Mouse (Mus musculus): ENCODE measurements at regions not wholly inside any gene's neighbourhood (a gene's known extent, or its start where the extent isn't known, plus 50 kb on each side); places are given as distances from the start of the nearest gene placed in this dataset.

DNA sequence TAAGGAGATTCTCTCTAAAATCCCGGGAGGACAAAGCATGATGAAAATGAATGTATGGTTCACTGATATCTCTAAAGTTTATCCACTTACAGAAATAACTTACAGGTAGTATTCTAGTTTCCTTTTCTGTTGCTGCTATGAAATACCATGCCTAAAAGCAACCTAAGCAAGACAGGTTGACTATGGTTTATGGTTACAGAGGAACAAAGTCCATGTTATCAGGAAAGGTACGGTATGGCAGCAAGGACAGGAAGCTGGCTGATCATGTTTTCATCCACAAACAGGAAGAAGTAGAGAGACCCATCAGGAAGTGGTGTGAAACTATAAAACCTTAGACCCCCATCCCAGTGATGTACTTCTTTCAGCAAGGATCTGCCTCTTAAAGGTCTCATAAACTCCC, 466.4 kb upstream of the Pbx1 start:
- DNase-seq (ENCODE audit: inconsistent ontology term), result no peak

DNA sequence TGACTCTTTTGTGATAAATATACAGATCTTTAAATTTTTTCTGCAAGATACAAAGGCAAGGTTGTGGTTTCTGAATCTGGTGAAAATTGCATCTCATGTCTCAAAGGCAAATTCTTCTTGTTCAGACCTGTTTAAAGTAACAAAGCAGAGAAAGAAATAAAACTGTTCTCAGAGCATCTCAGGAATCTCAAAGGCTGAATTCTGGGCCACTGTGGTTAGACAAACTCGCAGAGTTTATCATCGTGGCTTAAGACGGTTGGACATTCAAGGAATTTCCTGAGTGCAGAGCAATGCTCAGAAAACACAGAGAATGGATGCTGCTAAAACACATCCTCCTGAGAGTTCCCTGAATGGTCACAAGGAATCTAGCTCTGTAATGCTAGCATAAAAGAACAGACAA, 429.5 kb upstream of the Pbx1 start:
- peak; percentile 51 for DNase-seq (ENCODE audit: inconsistent ontology term)

DNA sequence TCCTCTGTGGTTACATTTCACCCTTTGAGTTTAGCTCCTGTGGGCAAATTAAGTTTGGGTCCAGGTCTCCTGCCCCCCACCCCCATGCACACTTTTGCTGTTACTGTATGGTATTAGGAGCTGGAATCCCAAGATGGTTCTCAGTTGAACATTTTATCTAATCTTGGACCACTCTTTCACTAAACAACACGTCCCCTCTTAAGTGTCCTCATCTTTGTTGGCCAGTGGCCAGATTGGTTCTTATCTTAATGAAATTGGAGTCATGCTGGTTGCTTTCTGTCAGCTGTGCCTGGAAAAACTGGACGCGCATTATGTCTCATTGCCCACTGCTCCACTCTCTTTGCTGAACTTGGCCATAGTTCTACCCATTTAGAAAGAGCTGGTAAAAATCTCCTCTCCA, 391.1 kb upstream of the Pbx1 start:
- no peak for DNase-seq (ENCODE audit: inconsistent ontology term)

DNA sequence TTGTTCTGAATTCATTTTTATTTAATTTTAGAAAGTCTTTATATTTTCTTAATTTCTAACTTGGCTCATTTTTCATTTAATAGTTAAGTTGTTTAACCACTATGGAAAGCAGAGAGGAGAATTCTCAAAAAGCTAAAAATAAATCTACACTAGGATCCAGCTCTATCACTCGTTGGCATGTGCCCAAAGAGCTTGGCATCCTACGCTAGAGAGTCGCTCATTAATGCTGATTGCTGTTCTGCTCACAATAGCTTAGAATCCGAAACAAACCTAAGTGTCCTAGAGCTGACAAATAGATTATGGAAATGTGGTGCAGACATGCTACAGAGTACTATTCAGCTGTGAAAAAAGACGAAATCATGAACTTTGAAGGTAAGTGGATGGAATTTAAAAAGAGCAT, 386.3 kb upstream of the Pbx1 start:
- DNase-seq (ENCODE audit: inconsistent ontology term), result peak; percentile 63

DNA sequence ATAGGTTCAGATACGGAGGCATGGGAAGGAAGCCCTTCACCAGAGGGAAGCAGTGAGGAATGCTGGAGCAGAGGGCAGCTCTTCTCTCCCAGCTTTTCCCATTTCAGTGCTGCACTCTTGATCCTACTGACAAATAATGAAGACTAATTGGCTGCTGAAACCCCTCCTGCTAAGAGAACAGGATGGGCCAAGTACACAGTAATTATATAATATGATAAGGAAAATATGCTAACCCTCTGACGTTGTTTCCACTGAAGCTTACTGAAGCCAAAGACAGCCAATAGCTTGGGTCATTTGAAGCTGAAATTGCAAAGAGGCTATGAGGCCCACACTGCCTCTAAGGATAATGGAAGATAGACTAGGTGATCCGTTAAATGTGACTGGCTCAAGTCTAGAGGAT, 375.0 kb upstream of the Pbx1 start:
- DNase-seq (ENCODE audit: inconsistent ontology term), result peak; percentile 10

DNA sequence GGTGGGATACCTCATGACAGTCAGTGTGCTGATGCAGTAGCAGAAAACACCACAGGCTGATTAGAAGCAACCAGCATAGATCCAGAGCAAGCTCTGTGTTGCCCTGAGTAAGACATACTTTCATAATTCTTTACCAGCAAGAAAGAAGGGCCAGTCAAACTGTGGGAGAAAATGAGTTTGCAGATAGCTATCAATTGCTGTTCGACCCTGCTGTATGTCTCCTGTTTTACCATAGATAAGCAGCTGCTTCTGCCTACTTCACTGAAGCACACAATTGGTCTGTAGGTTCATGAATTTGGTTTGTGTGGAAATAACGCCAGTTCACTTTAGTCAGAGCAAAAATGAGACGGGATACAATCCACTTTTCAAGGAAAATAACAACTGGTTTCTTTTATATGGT, 373.4 kb upstream of the Pbx1 start:
- no peak for DNase-seq (ENCODE audit: inconsistent ontology term)

DNA sequence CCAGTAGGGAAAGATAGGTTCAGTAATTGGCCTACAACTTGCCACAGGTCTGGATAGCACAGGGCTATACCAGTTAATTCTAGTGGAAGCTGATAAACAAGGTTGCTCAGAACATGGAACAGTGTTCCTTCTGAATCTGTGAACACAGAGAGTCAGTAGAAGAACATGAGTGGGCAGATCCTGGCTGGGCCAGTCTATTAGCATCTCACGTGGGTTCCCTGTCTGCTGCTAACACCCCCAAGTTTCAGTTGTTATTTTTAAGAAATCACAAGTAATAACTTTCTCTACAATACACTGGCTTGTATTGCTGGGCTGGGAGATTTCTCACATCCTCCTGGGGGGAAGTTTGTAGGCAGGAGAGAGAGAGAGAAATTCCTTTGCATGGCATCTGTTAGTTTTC, 369.0 kb upstream of the Pbx1 start:
- no peak for DNase-seq (ENCODE audit: inconsistent ontology term)

DNA sequence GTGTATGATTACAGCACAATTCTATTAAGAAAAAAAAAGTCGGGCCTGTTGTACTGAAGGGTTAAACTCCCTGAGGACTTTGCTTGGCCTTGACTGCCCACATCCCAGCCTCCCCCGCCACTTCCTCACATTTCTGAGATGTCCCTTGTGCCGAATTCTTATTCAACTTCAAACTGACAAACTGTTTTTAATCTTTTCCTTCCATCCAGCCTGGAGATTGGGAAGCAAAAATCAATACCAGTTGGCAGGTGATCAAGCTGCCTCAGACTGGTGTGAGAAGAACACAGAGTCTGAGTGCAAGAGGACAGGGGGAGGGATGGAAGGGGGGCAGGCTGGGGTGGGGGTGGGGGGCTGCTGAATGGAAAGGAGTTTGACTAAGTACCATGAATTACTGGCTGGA, 354.7 kb upstream of the Pbx1 start:
- DNase-seq (ENCODE audit: inconsistent ontology term), result no peak

DNA sequence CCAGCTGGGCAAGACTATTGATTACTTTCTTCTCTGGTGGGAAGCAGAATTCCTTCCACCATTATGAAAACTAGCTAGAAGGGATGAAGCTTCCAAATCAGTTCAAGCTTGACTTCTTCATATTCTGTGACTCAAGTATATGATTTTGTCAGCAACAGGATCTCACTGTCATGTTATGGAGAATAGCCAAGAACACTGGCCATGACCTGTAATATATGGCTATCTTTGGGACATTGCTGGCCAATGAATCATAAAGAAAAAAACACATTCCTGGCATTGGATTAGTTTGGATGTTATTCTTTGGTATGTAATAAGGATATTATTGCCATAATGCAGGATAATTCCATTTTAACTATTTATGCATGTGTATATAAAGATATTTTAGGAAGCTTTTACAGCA, 351.8 kb upstream of the Pbx1 start:
- peak; percentile 33 for DNase-seq (ENCODE audit: inconsistent ontology term)

DNA sequence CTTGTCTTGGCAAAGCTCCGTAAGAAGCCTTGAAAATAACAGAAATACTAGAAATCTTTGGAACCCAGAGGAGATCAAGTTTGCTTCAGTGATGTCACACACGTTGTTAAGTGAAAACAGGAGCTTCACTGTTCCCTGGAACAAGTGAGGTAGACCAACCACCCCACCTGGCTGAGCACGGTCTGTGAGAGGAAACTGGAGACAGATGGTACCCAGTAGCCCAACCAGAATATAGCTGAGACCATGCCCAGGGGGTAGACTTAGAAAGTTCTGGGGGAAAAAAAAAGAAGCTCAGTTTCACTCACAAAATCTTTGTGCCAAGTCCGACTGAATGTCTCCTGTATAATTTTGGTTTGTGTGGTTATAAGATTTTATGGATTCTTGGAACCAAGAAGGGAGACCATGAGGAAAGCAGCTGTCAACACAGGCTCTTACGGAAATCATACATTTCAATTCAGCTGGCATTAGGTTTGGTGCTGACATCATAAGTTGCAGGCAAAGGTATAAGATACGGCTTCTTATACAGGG, 332.4 kb upstream of the Pbx1 start:
- no peak for DNase-seq (ENCODE audit: inconsistent ontology term)

DNA sequence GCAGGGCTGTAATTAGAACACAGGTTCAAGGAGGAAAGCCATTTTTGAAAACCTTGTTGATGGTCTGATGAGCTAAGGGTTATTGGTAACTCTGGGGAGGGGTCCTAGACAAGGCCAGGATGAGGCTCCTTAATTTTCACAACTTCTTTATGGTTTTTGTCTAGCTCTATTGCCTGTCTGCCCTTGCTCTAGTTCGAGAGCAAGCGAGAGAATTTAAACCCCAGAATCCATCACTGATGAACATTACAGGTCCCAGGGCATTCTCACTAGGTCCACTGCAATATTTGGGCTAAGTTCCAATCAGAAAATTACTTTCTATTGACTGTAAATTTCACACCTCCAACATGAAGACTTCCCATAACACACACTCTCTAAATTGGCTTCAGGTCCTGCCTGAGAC, 329.0 kb upstream of the Pbx1 start:
- DNase-seq (ENCODE audit: inconsistent ontology term), result no peak

DNA sequence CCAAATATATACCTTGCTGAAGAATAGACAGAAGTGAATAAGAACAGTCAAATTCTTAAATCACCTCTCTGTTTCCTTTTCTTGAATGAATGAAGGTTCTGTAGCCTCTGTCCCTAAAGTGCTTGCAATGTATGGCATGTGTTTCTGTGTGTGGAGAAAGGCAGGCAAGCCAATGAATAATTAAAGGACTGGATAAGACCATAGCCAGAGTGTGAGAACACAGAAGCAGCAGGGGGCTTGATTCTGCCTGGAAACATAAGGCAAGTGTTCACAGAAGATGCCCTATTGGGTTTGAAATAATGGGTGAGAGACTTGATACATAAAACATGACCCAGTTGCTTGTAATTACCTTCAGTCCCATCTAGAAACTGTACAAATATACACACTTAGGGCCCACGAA, 328.2 kb upstream of the Pbx1 start:
- DNase-seq (ENCODE audit: inconsistent ontology term), result no peak

DNA sequence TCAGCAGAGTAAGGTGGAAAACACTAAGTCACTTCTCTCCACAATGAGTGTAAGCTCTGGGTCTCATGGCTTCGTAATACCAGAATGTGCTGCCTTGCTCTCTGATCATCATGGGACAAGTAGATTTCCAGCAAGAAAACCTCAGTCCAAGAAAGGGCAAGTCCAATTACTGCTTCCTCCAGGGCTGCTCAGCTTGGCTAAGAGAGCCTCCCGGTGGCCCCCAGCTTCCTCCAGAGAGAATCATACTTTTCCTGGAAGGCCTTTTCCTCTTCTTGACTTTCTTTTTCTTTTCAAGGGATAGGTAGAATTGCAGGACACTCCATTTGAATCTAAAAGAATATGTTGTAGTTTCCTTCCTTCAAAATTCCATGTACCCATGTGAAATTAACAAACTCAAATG, 326.8 kb upstream of the Pbx1 start:
- DNase-seq (ENCODE audit: inconsistent ontology term), result no peak

DNA sequence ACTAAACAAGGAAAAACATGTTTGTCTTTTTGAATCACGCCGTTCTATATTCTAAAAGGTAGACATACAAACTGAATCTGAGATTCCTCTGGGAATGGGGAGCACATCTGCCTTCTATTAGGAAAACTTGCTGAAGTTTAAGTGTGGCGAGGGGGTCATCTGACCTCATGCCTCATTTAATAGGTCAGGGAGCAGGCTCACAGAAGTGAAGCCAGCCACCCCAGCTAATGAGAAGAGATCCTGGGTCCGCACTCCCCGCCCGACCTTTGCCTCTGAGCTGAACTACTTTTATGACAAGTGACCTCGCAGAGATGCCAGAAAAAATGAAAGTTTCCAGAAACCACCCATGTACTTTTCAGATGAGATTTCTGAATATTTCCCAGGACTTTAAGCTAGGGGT, 322.1 kb upstream of the Pbx1 start:
- DNase-seq (ENCODE audit: inconsistent ontology term), result no peak

DNA sequence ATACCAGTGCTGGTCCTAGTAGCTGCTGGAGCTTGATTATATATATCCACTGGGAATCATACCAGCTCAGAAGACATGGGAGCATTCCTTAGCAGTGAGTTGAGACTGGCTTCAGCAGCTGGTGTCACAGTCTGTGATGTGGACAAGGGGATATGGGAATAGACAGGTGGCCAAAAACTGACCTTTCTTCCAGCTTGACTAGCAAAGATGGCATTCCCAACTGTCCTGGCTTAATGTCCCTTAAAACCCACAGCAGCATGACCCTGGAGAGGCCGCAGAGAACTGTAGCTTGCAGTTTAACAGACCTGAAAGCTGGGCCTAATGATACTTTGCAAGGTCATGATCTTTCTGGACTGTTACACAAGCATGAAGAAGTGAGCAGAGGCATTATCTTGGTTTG, 311.4 kb upstream of the Pbx1 start:
- DNase-seq (ENCODE audit: inconsistent ontology term), result peak; percentile 21

DNA sequence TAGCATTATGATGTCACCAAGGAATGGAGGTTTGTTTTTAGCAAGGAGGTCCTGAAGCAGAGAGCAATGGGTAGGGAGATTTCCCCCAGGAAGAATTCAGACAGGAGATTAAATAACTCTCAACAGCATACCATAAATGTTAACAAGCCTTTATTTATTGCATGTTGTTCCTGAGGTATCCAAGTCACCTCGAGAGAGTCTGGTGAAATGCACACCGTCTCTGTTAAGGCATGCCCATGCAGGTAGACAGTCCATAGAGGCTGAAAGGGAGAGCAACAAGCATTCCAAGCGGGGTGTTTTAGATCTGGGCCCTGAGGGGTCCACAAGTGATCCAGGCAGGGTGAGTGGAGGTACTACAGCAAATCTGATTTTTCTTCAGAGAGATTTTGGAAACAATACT, 305.9 kb upstream of the Pbx1 start:
- DNase-seq (ENCODE audit: inconsistent ontology term), result no peak

DNA sequence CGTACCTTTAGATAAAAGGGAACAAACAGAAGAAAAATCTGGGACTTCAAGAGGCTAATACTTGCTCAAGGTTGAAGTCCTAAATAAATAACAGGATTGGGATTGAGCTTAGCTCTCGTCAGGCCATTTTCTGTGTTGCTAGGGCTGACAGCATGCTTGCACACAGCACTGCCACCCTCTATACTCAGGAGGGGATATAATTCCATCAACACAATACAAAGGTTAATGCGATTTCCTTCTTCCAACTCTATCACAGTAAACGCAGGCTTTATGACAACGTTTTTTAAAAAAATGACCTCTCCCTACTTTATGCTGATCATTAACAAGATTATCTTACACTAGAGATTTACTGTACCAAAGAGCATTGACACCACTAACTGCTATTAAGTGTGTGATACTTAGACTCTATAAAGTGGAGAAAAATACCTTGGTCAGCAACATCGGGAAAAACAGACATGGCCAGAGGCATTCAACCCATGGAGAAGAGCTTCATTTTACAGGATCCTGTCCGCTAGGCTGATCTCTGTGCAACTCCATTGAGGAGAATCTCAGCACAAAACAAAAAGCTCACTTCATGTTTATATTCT, 305.3 kb upstream of the Pbx1 start:
- DNase-seq (ENCODE audit: inconsistent ontology term), result no peak

DNA sequence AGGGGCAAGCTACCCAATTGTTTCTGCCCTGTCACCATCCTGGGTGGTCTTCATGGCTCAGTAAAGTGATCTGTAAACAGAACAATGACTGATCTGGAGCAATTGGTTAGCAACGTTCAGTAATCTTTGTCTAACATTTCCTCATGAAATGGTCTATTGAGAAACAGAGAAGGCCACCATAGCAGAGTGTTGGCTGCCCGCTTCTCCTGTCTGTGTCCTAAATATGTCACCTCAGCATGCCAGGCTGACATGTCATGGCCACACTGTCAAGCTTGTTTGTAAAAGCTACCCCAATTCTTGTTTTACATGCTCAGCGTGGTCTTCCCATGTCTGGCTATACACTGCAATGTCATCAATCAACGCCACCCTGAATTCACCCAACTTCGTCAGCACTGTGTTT, 301.0 kb upstream of the Pbx1 start:
- DNase-seq (ENCODE audit: inconsistent ontology term), result no peak

DNA sequence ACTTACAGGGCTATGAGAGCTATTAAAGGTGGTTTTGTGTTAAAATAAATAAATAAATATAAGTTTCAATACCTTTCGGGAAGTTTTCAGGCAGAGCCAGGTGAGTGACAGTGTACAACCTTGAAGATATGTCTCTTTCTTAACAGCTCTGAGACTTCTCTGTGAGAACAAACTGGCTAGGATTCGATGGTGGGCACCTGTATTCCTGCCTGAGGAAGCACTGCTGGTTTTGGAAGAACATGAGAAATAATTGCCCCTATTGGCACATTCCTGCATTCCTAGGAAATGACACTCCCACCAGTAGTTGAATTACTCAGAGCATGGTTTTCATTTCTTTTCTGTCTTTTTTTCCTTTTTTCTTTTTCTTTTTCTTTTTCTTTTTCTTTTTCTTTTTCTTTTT, 277.8 kb upstream of the Pbx1 start:
- DNase-seq (ENCODE audit: inconsistent ontology term), result peak; percentile 41

DNA sequence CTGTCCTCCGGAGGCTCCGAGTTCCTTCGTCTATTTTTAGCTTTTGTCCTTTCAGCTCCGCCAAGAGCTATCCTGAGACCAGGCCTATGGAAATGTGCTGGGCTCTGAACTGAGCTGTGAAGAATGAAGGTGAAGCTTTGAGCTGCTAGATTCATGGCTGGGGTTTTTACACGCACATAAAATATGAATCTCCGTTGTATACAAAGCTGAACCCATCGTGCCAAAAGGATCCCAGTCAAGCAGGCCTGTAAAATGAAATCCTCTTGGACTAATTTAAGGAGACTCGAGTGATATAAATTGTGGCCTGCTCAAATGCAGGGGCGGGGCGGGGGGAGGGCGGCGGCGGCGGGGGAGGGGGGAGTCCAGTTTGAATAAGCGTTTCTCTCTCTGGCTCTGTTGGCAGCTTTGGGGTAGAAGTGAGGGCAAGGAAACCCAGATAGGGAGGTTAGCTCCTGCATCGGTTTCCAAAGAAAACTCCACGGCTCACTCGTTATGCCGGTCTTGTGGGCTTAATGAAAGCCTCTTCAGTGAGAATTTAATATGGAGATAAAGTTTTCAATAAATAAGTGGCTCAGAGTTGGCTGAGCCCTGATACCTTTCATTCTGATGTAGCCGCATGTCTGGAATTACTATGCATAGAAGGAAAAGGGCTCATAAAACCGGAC, 277.1 kb upstream of the Pbx1 start:
- peak; percentile 2 for DNase-seq (ENCODE audit: inconsistent ontology term)

DNA sequence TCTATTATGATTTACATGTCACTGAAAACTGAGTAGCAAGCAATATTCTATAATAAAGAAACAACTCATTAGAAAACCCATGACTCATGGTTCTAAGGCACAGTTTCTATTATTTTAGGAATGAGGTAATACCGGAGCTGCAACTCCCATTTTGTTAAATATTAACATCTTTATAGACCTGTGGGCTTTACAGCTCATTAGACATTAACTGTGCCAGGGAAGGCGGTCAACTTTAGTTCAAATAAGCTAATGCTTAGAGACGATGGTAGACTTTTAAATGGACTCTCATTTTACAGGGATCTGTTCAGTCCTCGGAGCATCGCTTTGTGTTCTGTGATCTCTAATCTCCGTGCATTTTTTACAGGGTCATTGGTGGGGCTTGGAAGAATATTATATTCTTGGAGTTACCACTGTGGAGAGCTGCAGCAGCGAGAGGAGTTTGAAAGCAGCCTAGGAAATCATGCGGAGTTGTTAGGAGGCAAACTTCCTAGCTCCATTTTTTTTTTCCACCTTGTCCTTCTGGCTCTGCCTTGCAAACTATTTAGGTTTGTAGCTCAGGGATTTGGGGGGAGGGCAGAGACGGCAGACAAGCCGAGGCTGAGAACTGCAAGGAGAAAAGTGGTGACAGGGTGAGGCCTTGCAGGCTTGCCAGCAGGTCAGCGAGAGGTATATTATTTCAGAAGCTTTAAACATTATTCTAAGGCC, 276.2 kb upstream of the Pbx1 start:
- DNase-seq (ENCODE audit: inconsistent ontology term), result peak; percentile 14

DNA sequence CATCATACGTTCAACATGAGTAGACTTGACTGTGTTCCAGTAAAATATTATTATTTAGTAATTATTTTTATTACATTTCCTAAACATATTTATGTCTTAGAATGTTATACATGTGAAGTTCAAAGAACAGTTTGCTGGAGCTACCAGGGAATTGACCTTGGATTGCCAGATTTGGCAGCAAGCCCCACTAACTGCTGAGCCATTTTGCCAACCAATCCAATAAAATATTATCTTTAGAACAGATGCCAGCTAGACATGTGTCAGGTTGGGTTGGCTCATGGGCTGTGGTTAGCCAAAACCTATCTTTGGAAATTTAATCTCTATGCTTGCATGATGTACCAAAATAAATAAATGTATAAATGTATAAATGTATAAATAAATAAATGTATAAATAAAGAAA, 265.3 kb upstream of the Pbx1 start:
- no peak for DNase-seq (ENCODE audit: inconsistent ontology term)

DNA sequence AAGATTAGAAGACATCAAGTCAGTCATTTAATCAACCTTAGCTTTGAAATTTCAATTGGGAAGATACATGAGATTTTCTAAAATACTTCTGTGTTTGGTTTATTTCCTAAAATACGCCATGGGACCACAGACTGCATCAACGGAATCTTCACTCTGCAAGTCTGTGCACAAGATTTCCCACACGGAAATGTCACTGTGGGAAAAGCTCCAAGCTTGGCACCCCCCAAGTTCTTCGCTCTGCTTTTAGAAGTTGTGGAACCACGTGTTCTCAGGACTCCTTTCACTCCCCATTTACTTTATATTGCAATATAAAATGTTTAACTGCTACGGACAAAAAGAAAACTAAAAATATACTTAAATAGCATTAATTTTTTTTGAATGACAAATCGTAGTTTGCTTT, 254.8 kb upstream of the Pbx1 start:
- DNase-seq (ENCODE audit: inconsistent ontology term), result no peak
